11 mouse cellular contexts compared by ENCODE assay signal in the genomic region with DNA sequence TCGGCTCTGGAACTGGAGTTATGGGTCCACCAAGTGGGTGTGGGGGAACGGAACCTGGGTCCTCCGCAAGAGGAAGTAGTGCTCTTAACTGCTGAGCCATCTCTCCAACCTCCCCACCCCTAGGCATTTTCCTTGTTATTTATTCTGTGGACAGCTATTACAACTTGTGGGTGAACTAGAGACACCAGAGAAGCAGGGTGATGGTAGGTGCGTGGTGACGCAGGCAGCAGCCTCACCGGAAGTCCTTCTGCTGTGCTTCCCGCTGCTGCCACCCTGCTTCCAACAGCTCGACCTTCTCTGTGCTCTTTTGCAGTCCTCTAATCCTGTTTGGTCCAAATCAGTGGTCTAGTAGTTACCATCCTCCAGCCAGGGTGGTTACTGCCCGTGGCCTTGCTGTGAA. TPM values are rescaled to one million over a fixed set of nuclear protein-coding genes. Genes with fewer than 3 reads are reported as not detected.
DNase-seq lines count a peak whose midpoint lies in the region; ATAC-seq and TF ChIP-seq lines count a peak whose summit lies in the region.
"Had no signal": no experiment of that assay in that cellular context is flagged by ENCODE, and none has a peak within 500 bp of the region (broad histone marks: within the 10 kb centered on the region; RNA-seq: fewer than 3 reads in every experiment).

No protein-coding gene starts in this region.

- peaks cover 69% of the 10 kb centered on the region for H3K4me1 ChIP-seq in liver, embryonic 16.5 days (ENCODE audit: control insufficient read depth, low read depth, low read length)

- intact Hi-C loops in gastrocnemius, adult 2 months (cut with DNase I): loop anchor here (5.0 kb wide), 1 partner anchor 33 kb away; no protein-coding TSS in a partner anchor

- no peak for TF ChIP-seq CTCF in gastrocnemius, adult 2 months (IDR thresholded peaks at IDR 0.05)

- peak overlapping the region; percentile 100 for H3K27ac ChIP-seq in gastrocnemius, adult 2 months
- H3K27ac ChIP-seq in liver, embryonic 16.5 days (ENCODE audit: low read length): peak overlapping the region; percentile 80

- 43% methylated on average over 9 of the region's 9 CpGs for WGBS in liver, embryonic 16.5 days (ENCODE audit: insufficient replicate concordance)

- no peaks in the 10 kb centered on the region for H3K9me3 ChIP-seq in liver, embryonic 16.5 days (replicated peaks; ENCODE audit: control insufficient read depth, low read length)

- H3K4me2 ChIP-seq in liver, embryonic 16.5 days (ENCODE audit: low read depth, low read length): peak overlapping the region; percentile 36

- ATAC-seq in liver, embryonic 16.5 days (ENCODE audit: low read depth): no peak
- no peak for ATAC-seq in erythroid progenitor cell, adult 5-6 weeks (replicated peaks; ENCODE audit: low FRiP score, poor library complexity, severe bottlenecking)

- H3K4me3 ChIP-seq in gastrocnemius, adult 2 months: peak overlapping the region; percentile 31
- H3K4me3 ChIP-seq in liver, embryonic 16.5 days (ENCODE audit: low read depth, low read length): no peak overlapping the region

- no peaks in the 10 kb centered on the region for H3K36me3 ChIP-seq in liver, embryonic 16.5 days (ENCODE audit: control insufficient read depth, insufficient read depth)

- no peak overlapping the region; the same call in 1 of the 2 replicates for H3K9ac ChIP-seq in liver, embryonic 16.5 days (ENCODE audit: low read depth, low read length)

- no peaks in the 10 kb centered on the region for H3K27me3 ChIP-seq in liver, embryonic 16.5 days (ENCODE audit: control insufficient read depth, insufficient read depth, low read depth, low read length)

- DNase-seq in gastrocnemius, adult 2 months: no peak
- no peak for DNase-seq in gastrocnemius, postnatal 4 days (ENCODE audit: low spot score in 2 of 2)
- peak; percentile 35 for DNase-seq in thymus, postnatal 14 days
- DNase-seq in thymus, adult 18-20 months: no peak
- no peak for DNase-seq in adrenal gland, adult 8-10 months
- no peak for DNase-seq in lung, postnatal 25 days (ENCODE audit: low spot score)
- DNase-seq: heart, postnatal 10 days; kidney, postnatal 10 days; left cerebral cortex, postnatal 4 days had no signal

RNA-seq across cellular contexts. Expression of gene Capzb, which starts 6.4 kb away (rescaled TPM):
- total RNA-seq in gastrocnemius, adult 2 months (2021): 100 to 1,000 TPM; 444 to 499 TPM
- 100 to 1,000 TPM; 445 to 463 TPM for total RNA-seq in gastrocnemius, postnatal 4 days (2021)
- 135 and 146 TPM in 2 replicates for polyA plus RNA-seq in liver, embryonic 16.5 days (2015; fragmentation: Nextera tagmentation; extraction: Ambion mirVana)
- total RNA-seq in erythroid progenitor cell, adult 5-6 weeks (2015; ENCODE audit: low replicate concordance): 94.3 and 141 TPM in 2 replicates
- total RNA-seq in erythroid progenitor cell, adult 5-6 weeks (2017; ENCODE audit: low replicate concordance): 29.4 and 35.6 TPM in 2 replicates
- 100 to 1,000 TPM; 357 to 412 (median 388) TPM for total RNA-seq in adrenal gland, adult 8-10 months (2022)
